Mouse (Mus musculus): ENCODE data around the gene Tnfrsf23. TPM values are rescaled to one million over a fixed set of nuclear protein-coding genes. Genes with fewer than 3 reads are reported as not detected.

The Tnfrsf23 gene
- total RNA-seq, 4 experiments from 2014 or later, result 1.3 to 2.7 (median 2.0) TPM

Other genes starting within 250 kb of the Tnfrsf23 start
- gene Cdkn1c, start 224.8 kb downstream of the Tnfrsf23 start, total RNA-seq (2022), result 1 to 10 TPM; 4.4 to 9.9 (median 7.0) TPM
- 1 to 10 TPM in 2 of 4 experiments, under 1 TPM in 1, not detected in 1; 0.66 to 1.4 (median 1.4) TPM for gene Slc22a18, start 212.1 kb downstream of the Tnfrsf23 start, total RNA-seq (2022)
- gene Phlda2, start 182.7 kb downstream of the Tnfrsf23 start, total RNA-seq (2022), result under 1 TPM in 1 of 4 experiments, not detected in 3; 0.66 TPM
- gene Nap1l4, start 136.8 kb downstream of the Tnfrsf23 start, total RNA-seq (2022), result 100 to 1,000 TPM in 3 of 4 experiments, 10 to 100 TPM in 1; 97.7 to 112 (median 104) TPM
- gene Cars, start 85.8 kb downstream of the Tnfrsf23 start, total RNA-seq (2022), result 10 to 100 TPM; 48.3 to 57.0 (median 53.5) TPM
- under 1 TPM in 2 of 4 experiments, not detected in 2; 0.16 to 0.32 TPM for gene Tnfrsf26, start 57.1 kb downstream of the Tnfrsf23 start, total RNA-seq (2022)
- gene Tnfrsf22, start 36.2 kb downstream of the Tnfrsf23 start, total RNA-seq (2022), result 1 to 10 TPM; 1.7 to 2.6 (median 2.2) TPM
- gene Osbpl5, start 71.1 kb upstream of the Tnfrsf23 start, total RNA-seq (2022), result 10 to 100 TPM; 20.0 to 24.8 (median 22.7) TPM
- gene Mrgprg, start 81.1 kb upstream of the Tnfrsf23 start, total RNA-seq (2022), result not detected
- gene Mrgpre, start 98.6 kb upstream of the Tnfrsf23 start, total RNA-seq (2022), result 1 to 10 TPM; 5.2 to 7.3 (median 6.9) TPM
- 10 to 100 TPM in 1 of 4 experiments, 1 to 10 TPM in 3; 6.7 to 12.4 (median 7.3) TPM for gene Nadsyn1, start 137.0 kb upstream of the Tnfrsf23 start, total RNA-seq (2022)
- 10 to 100 TPM; 42.1 to 48.1 (median 44.7) TPM for gene Dhcr7, start 137.3 kb upstream of the Tnfrsf23 start, total RNA-seq (2022)
- not detected for gene Gm498, start 181.0 kb upstream of the Tnfrsf23 start, total RNA-seq (2022)

Data from layer of hippocampus, adult 8-10 months (tissue).